Mouse (Mus musculus): Measurements from ENCODE around the gene Arid3a. TPM values are rescaled to one million over a fixed set of nuclear protein-coding genes. Genes with fewer than 3 reads are reported as not detected.

The Arid3a gene
- total and polyA plus RNA-seq, 3 experiments = 48.4 to 114 (median 94.4) TPM

GRCm38 (mm10) chr10:79976071-79976721 lies 49.4 kb downstream of the Arid3a start:
- DNase-seq (ENCODE audit: extremely low read depth) = no peak
- Histone ChIP-seq H3K27ac (ENCODE audit: insufficient read depth, low read depth) (no peak overlapping the region), H3K36me3 (replicated peaks in 1 of 2; ENCODE audit: control insufficient read depth in 1 of 2, insufficient read depth in 1 of 2, low read length in 1 of 2) (peaks cover 72 to 95% of the 10 kb centered on the region in 2 experiments), H3K4me3 (replicated peaks in 1 of 3; ENCODE audit: low read depth in 2 of 3, low read length in 2 of 3, poor library complexity in 1 of 3) (no peak overlapping the region), H3K4me1 (ENCODE audit: control insufficient read depth in 1 of 2, insufficient read depth in 2 of 2) (peaks cover 8 to 16% of the 10 kb centered on the region in 2 experiments; a peak in 3 of 4 replicates), H3K27me3 (replicated peaks) (no peaks in the 10 kb centered on the region), H3K4me2 (ENCODE audit: insufficient read depth, low read depth, poor library complexity, severe bottlenecking) (no peak overlapping the region), H3K9ac (ENCODE audit: insufficient read depth, low read depth) (no peak overlapping the region), H3K9me3 (replicated peaks; ENCODE audit: low read length) (peaks cover 17% of the 10 kb centered on the region), H3K79me2 (replicated peaks; ENCODE audit: control insufficient read depth, extremely low read depth, insufficient read depth, poor library complexity, severe bottlenecking) (peaks cover 8% of the 10 kb centered on the region)
- dilution Hi-C loops (cut with MboI; ENCODE audit: extremely low pct_ligation_motif_present, extremely low pct_unique_long_range_greater_than_20kb, low sequenced_read_pairs) (no loop called here), in situ Hi-C loops (cut with MboI; ENCODE audit: low pct_ligation_motif_present, low pct_unique_long_range_greater_than_20kb, low sequenced_read_pairs) (no loop called here)
- TF ChIP-seq ETS1 (conservative IDR thresholded peaks at IDR 0.05; ENCODE audit: low read depth, low read length) (no peak), TCF12 (IDR thresholded peaks at IDR 0.05; ENCODE audit: low read depth, low read length) (no peak), USF2 (conservative IDR thresholded peaks at IDR 0.05; ENCODE audit: low read depth, low read length) (no peak), HCFC1 (IDR thresholded peaks at IDR 0.05; ENCODE audit: low read depth, low read length) (no peak), RAD21 (IDR thresholded peaks at IDR 0.05; ENCODE audit: low read depth, low read length) (no peak), GABPA (IDR thresholded peaks at IDR 0.05; ENCODE audit: insufficient replicate concordance, low read depth, low read length) (no peak), JUND (conservative IDR thresholded peaks at IDR 0.05; ENCODE audit: low read depth, low read length) (no peak), POLR2A (IDR thresholded peaks at IDR 0.05; ENCODE audit: low read depth, low read length) (no peak), MAZ (IDR thresholded peaks at IDR 0.05; ENCODE audit: low read depth, low read length) (no peak), MAX (IDR thresholded peaks at IDR 0.05; ENCODE audit: low read length) (no peak), TBP (conservative IDR thresholded peaks at IDR 0.05; ENCODE audit: low read depth, low read length) (no peak), KAT2A (IDR thresholded peaks at IDR 0.05; ENCODE audit: insufficient replicate concordance, low read length) (no peak), ZMIZ1 (IDR thresholded peaks at IDR 0.05; ENCODE audit: low read depth, low read length) (no peak), EP300 (IDR thresholded peaks at IDR 0.05; ENCODE audit: low read length) (no peak), JUN (IDR thresholded peaks at IDR 0.05; ENCODE audit: insufficient read depth, low read depth, low read length) (no peak), NRF1 (IDR thresholded peaks at IDR 0.05; ENCODE audit: low read depth, low read length) (no peak), NELFE (IDR thresholded peaks at IDR 0.05; ENCODE audit: low read depth, low read length) (no peak), POLR2AphosphoS2 (IDR thresholded peaks at IDR 0.05; ENCODE audit: low read depth, low read length) (no peak), ZKSCAN1 (IDR thresholded peaks at IDR 0.05; ENCODE audit: borderline replicate concordance, low read depth, low read length) (no peak), UBTF (IDR thresholded peaks at IDR 0.05; ENCODE audit: low read depth, low read length) (no peak)

GRCm38 (mm10) chr10:79976722-79977107 lies 49.9 kb downstream of the Arid3a start:
- Histone ChIP-seq H3K4me3 (replicated peaks in 1 of 3; ENCODE audit: low read depth in 2 of 3, low read length in 2 of 3, poor library complexity in 1 of 3) (no peak overlapping the region), H3K79me2 (replicated peaks; ENCODE audit: control insufficient read depth, extremely low read depth, insufficient read depth, poor library complexity, severe bottlenecking) (peaks cover 13% of the 10 kb centered on the region), H3K27ac (ENCODE audit: insufficient read depth, low read depth) (no peak overlapping the region), H3K4me2 (ENCODE audit: insufficient read depth, low read depth, poor library complexity, severe bottlenecking) (no peak overlapping the region), H3K36me3 (replicated peaks in 1 of 2; ENCODE audit: control insufficient read depth in 1 of 2, insufficient read depth in 1 of 2, low read length in 1 of 2) (peaks cover 77 to 95% of the 10 kb centered on the region in 2 experiments), H3K9me3 (replicated peaks; ENCODE audit: low read length) (peaks cover 17% of the 10 kb centered on the region), H3K27me3 (replicated peaks) (no peaks in the 10 kb centered on the region), H3K4me1 (ENCODE audit: control insufficient read depth in 1 of 2, insufficient read depth in 2 of 2) (peaks cover 13 to 21% of the 10 kb centered on the region in 2 experiments), H3K9ac (ENCODE audit: insufficient read depth, low read depth) (no peak overlapping the region)
- in situ Hi-C loops (cut with MboI; ENCODE audit: low pct_ligation_motif_present, low pct_unique_long_range_greater_than_20kb, low sequenced_read_pairs) (no loop called here), dilution Hi-C loops (cut with MboI; ENCODE audit: extremely low pct_ligation_motif_present, extremely low pct_unique_long_range_greater_than_20kb, low sequenced_read_pairs) (no loop called here)
- TF ChIP-seq ZC3H11A (IDR thresholded peaks at IDR 0.05; ENCODE audit: low read depth, low read length) = no peak
- no peak for TF ChIP-seq ZKSCAN1 (IDR thresholded peaks at IDR 0.05; ENCODE audit: borderline replicate concordance, low read depth, low read length)
- no peak for TF ChIP-seq TBP (conservative IDR thresholded peaks at IDR 0.05; ENCODE audit: low read depth, low read length)
- TF ChIP-seq JUND (conservative IDR thresholded peaks at IDR 0.05; ENCODE audit: low read depth, low read length) = no peak
- no peak for TF ChIP-seq MAFK (IDR thresholded peaks at IDR 0.05; ENCODE audit: insufficient replicate concordance, low read length)
- TF ChIP-seq CHD2 (IDR thresholded peaks at IDR 0.05; ENCODE audit: low read length) = no peak
- TF ChIP-seq CTCF (conservative IDR thresholded peaks at IDR 0.05 in 1 of 2, IDR thresholded peaks at IDR 0.05 in 1 of 2; ENCODE audit: low read depth in 2 of 2, low read length in 2 of 2) = no peak
- TF ChIP-seq CHD1 (IDR thresholded peaks at IDR 0.05; ENCODE audit: low read depth, low read length) = no peak
- TF ChIP-seq ELF1 (IDR thresholded peaks at IDR 0.05; ENCODE audit: low read depth, low read length) = no peak
- no peak for TF ChIP-seq ZNF384 (IDR thresholded peaks at IDR 0.05; ENCODE audit: low read depth, low read length)
- no peak for DNase-seq (ENCODE audit: extremely low read depth)
